Mouse (Mus musculus): Measurements from ENCODE around the gene Gm10190.
A peak's percentile ranks its signal among the peaks of the same experiment; 100 is the strongest.
"Not testable (repeated sequence)": the region's sequence is repeated elsewhere in the genome, so short reads cannot be mapped to it uniquely, and the experiment has no call there.

Gene Gm10190

DNA sequence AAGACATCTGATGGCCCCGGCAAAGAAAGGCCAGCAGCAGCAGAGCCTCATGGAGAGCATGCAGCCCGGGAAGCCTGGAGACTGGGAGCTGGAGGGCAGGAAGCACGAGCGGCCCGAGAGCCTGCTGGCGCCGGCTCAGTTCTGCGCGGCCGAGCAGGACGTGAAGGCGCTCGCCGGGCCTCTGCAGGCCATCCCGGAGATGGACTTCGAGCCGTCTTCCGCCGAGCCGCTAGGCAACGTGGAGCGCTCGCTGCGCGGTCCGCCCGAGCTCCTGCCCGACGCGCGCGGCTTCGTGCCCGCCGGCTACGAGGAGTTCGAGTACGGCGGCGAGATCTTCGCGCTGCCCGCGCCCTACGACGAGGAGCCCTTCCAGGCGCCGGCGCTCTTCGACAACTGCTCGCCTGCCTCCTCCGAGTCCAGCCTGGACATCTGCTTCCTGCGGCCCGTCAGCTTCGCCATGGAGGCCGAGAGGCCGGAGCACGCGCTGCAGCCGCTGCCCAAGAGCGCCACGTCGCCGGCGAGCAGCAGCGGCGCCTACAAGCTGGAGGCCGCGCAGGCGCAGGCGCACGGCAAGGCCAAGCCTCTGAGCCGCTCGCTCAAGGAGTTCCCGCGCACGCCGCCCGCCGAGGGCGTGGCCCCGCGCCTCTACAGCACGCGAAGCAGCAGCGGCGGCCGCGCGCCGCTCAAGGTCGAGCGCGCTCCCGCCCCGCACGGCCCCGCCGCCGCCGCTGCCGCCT is at the start of gene Gm10190:
Gm10190 (minus strand) TSS at position 553 of the 737 bp plus-strand sequence.
- DNase-seq (ENCODE audit: low spot score) = peak; percentile 82

- DNase-seq (ENCODE audit: low spot score) = no peak
Observed at GRCm38 (mm10) chr17:80420998-80421397, 47.7 kb upstream of the Gm10190 start.

DNA sequence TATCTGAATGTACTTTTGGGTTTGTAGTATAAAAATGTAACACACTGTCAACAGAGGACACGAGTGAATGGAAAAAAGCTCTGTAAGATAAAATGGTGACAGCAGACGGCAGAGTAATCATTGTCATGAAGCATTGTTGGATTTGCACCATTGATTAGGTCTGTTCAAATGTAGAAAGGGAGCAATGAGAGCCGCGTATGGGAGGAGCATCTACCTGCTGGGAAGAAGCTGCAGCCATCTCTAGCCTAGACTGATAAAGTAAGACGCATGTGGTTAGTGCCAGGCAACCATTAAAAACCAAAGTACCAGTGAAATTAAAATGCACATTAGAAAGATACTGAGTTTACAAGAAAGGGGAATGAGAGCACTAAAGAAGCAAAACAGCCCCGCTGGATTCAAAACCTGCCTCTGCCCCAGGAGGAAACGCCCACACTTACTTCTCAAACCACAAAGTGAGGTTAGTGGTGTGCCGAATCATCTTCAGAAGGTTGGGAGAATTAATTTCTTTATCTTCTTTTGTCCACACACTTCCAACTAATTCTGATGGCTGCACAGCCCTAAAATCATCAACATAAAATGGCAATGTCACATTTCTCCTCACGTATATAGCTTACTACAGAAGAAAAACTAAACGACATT is 45.4 kb upstream of the Gm10190 start:
- DNase-seq (ENCODE audit: low spot score) = no peak

DNA sequence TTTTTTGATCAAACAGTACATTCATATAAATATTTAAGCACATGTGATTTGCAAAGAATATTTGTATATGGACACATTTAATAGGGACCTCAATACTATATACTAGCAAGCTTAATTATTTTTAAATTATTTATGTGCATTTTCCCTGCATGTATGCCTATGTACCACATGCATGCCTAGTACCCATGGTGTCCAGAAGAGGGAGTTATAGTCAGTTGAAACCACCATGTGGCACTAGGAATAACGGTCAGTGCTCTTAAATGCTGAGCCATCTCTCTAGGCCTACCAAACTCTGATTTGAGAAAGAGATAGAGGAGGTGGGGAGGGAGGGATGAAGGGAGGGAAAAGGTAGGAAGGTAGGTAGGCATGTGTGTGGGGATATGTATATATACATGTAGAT is 37.8 kb upstream of the Gm10190 start:
- no peak for DNase-seq (ENCODE audit: low spot score)

- DNase-seq (ENCODE audit: low spot score) = no peak
Observed at GRCm38 (mm10) chr17:80398243-80398642, 24.9 kb upstream of the Gm10190 start.

GRCm38 (mm10) chr17:80391423-80392403 is 18.4 kb upstream of the Gm10190 start:
- DNase-seq (ENCODE audit: low spot score) = no peak

- DNase-seq (ENCODE audit: low spot score) = no peak
Observed at GRCm38 (mm10) chr17:80390024-80390423, 16.7 kb upstream of the Gm10190 start.

DNA sequence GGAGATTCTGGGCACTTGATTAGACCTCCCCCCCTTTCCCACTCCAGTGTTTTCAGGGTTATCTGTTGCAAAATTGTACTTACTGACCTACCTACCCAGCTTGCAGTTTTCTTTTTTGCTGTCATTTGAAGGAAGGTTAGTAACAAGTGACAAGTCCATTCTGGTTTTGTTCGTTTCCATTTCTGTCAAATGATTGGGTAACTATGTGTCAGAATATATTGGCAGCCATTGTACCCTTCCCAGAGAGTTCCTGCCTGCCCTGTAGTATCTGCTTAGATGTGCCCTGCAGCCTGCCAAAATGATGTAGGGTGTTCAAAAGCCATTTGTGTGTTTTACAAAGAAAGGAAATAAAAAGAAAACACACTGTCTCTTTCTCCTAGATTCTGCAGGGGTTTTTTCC is 12.3 kb upstream of the Gm10190 start:
- DNase-seq (ENCODE audit: low spot score) = no peak

DNA sequence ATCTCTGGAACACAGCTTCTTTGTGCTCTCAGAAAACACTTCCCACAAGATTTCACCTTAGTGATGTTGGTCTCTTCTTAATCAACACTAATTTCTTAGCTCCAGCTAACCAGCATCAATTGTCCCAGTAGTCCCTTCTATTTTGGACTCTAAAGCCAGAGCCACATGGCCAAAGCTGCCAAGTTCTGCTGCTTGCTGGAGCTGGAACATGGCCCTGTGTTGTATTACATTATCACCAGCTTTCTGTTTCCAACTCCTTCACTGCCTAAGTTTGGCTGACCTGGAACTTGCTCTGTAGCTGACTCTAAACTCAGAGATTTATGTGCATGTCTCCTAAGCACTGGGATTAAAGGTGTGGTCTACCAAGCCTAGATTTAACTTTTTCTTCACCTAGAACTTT is 5.0 kb upstream of the Gm10190 start:
- not testable (repeated sequence) for DNase-seq (ENCODE audit: low spot score)

DNA sequence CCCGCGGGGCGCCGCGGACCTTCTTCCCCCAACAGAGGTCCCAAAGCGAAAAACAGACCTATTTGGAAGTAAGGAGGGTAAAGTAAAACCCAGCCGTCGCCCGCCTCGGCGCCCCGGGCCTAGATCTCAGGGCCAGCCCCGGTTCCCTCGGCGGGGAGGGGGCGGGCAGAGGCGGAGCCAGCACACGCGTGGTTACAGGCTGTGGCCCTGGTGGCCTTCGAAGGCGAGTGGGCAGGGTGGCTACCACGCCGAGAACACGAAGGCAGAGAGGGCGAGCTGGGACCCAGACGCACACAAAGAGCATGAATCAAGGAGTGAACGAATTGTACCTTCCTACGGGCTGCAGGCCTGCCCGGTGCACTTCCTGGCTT is 370 bp upstream of the Gm10190 start:
- DNase-seq (ENCODE audit: low spot score) = no peak

DNA sequence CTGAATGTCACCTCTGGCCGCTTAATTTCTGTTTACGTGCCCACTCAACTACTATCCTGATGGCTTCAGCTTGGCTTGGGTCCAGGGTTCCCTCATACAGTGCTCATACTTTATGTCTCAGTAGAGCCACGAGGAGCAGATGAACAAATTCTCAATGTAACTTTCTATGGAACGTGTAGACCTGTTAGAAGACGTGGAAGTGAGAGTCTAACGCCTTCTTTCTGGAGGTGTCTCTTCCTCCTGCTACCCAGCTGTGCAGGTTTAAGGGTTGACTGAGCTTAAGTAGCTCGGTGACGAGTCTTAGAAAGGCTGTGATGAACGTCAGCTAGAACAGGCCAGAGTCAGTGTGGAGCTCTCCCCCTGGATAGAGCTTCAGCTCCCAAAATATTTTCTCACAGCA is 4.7 kb downstream of the Gm10190 start:
- DNase-seq (ENCODE audit: low spot score) = no peak

DNA sequence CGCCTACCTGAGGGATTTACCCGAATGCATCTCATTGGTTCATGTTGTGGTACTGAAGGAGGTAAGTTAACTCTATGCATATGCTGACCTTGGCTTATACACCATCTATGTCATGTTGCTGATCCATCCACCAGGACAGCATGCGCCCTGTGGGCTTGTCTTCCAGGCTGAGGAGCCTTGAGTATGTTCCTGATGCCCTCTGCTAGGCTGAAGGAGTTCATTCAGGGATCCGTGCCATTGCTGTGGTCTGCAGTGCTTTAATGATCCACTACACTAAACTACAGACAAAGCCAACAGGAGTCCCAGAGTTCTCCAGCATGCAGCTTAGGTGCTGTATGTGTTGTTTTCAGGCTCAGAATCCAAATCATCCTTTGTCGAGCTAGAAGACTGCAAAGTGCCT is 6.1 kb downstream of the Gm10190 start:
- no peak for DNase-seq (ENCODE audit: low spot score)

GRCm38 (mm10) chr17:80360245-80360644 is 13.1 kb downstream of the Gm10190 start:
- no peak for DNase-seq (ENCODE audit: low spot score)

DNA sequence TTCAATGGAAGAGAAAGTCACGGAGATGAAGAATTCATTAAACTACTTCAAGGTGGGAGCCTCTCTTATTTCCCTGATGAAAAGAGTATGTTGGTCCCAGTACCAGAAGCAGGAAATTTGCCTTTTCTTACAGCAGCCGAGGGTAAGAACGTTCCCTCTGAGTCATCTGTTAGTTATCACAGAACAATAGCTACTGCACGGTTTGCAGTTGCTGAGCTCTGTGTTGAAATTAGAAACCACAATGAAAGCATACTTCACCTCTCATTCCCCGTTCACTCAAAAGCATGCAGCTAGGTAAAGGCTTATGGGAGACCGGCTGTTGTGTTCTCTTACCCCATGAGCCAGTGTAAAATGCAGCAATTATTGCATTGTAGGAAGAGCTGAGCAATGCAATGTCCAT is 26.1 kb downstream of the Gm10190 start:
- no peak for DNase-seq (ENCODE audit: low spot score)

DNA sequence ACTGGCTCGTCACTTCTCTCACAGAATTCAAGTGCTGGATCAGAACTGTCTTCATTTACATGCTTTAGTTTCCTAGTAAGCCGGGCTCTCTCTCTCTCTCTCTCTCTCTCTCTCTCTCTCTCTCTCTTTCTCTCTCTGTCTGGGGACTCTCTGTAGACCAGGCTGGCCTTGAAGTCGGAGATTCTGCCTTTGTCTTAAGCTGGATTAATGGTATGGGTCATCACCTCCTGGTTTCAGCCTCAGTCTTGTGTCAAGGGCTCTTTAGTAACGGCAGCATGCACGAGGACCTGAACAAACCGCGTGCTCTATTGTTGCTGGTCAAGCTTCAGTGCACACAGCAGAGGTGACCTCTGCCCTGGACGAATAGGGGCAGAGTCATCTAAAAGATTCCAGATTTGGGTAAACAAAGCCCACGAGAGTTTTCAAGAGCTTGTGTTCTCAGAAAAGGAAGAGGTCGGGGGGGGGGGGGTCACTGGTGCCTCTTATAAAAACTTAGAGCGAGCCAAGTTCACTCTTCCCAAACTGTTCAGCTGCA is 26.7 kb downstream of the Gm10190 start:
- no peak for DNase-seq (ENCODE audit: low spot score)

- no peak for DNase-seq (ENCODE audit: low spot score)
Observed at GRCm38 (mm10) chr17:80345277-80345676, 28.1 kb downstream of the Gm10190 start.

GRCm38 (mm10) chr17:80332386-80332785 is 41.0 kb downstream of the Gm10190 start:
- DNase-seq (ENCODE audit: low spot score) = no peak

GRCm38 (mm10) chr17:80326431-80326830 is 46.9 kb downstream of the Gm10190 start:
- DNase-seq (ENCODE audit: low spot score) = no peak

DNA sequence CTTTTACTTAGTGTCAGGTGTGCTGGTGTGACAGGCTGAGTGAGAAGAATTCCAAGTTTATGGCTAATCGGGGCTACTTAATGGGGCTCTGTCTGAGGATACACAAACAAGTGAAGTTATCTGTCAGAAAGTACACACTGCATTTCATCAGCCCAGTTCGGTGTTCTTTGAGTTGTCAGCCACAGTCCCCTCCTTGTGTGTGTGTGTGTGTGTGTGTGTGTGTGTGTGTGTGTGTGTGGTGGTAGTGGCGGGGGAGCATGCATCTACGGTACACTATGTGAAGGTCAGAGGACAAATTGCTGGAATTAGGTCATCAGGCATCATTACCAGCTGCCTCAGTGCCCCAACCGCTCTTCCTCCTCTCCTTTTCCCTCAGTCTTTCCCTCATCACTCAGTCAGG is 47.9 kb downstream of the Gm10190 start:
- DNase-seq (ENCODE audit: low spot score) = no peak

GRCm38 (mm10) chr17:80324521-80324920 is 48.8 kb downstream of the Gm10190 start:
- no peak for DNase-seq (ENCODE audit: low spot score)

GRCm38 (mm10) chr17:80323658-80324057 is 49.7 kb downstream of the Gm10190 start:
- DNase-seq (ENCODE audit: low spot score) = no peak
